Mouse (Mus musculus) urinary bladder, adult 2 months (tissue): ENCODE results near the gene Jam3. TPM values are rescaled to one million over a fixed set of nuclear protein-coding genes. Genes with fewer than 3 reads are reported as not detected.

ENCODE experiments used
- DNase-seq: peaks from one replicate; pipeline ENCODE4 v3.0.0; 2022; ENCODE audit warnings: low spot score
- polyA plus RNA-seq: library from polyadenylated mRNA; depleted of rRNA; stranded (reverse); fragments of >200 nt; gene quantifications from 2 replicates; pipeline ENCODE4 v1.2.3, GENCODE M21; 2012

Gene Jam3
- polyA plus RNA-seq, 1 experiment = 60.4 TPM

GRCm38 (mm10) chr9:27111756-27112155 lies 43.5 kb downstream of the Jam3 start:
- no peak for DNase-seq

- no peak for DNase-seq
These were observed 44.5 kb downstream of the Jam3 start for GRCm38 (mm10) chr9:27110681-27111080.

GRCm38 (mm10) chr9:27109533-27110514 lies 45.4 kb downstream of the Jam3 start:
- DNase-seq = no peak

DNA sequence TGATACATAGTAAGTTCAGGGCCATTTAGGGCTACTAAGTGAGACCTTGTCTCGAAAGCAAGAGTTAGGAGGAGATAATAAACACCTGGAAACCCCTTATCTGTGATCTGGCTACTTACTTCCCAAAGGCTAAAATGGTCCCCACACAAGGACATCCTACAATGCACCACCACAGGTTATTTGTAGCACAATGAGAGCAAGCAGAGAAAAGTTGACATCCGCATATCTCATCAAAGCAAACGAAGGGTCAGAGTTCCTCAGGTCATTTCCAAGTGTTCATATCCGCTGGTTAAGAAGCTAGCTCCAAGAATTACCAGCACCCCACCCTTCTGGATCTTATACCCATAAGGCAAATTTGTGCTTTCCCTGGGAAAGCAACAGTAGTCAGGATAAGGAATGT lies 46.8 kb downstream of the Jam3 start:
- DNase-seq = no peak

DNA sequence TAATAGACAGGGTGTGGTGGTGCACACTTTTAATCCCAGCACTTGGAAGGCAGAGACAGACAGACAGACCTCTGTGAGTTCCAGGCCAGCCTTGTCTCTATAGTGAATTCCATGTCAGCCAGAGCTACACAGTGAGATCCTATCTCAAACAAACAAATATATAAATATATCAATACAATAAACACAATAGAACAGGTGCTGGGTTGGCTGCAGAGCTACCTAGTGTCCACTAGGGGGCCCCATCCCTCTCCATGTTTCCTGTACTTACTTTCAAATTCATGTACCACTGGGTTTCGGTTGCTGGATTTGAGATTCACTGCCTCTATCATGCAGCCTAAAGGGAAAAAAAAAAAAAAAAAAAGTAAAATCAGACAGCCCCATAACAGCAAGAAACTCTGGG lies 49.1 kb downstream of the Jam3 start:
- no peak for DNase-seq

DNA sequence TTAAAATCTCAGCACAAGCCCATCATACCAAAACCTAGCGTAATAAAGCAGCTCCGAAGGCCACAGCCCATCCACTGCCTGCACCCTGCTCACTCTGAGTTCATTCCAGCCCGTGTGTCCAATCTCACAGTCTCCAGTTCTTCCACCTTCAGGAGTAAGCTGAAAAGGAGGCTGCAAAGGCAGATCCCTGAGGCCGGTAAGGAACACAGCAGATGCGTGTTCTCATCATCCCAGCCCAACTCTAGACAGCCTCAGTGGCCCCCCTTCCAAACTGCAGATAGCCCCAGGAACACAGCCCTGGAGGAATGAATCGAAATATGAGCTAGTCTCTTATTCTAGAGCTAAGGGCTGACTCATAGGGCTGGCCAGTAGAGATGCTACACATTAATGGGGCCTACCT lies 53.8 kb downstream of the Jam3 start:
- no peak for DNase-seq

- DNase-seq = no peak
These were observed 55.7 kb downstream of the Jam3 start for GRCm38 (mm10) chr9:27099474-27099873.

- no peak for DNase-seq
These were observed 56.7 kb downstream of the Jam3 start for GRCm38 (mm10) chr9:27098557-27098956.

- no peak for DNase-seq
These were observed 57.1 kb downstream of the Jam3 start for GRCm38 (mm10) chr9:27098092-27098491.

DNA sequence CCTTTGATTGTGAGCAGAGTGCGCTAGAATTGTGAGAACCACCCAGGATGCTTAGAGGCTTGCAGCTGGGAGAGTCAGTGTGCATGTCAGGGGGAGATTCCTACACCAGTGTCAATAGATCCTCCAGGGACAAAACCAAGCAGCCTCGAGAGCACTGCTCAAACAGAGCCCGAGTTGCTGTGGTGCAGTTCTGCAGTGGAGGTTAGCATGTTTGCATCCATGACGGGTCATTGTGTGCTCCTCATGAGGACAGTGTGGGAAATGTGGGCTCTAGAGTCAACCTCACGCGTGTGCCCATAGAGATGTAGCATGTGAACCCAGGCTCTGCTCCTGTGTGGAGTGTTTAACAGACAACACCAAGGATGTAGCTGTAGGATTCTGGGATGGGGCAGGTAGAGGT lies 62.3 kb downstream of the Jam3 start:
- no peak for DNase-seq

GRCm38 (mm10) chr9:27090801-27091775 lies 64.1 kb downstream of the Jam3 start:
- DNase-seq = no peak

GRCm38 (mm10) chr9:27090134-27090533 lies 65.1 kb downstream of the Jam3 start:
- no peak for DNase-seq

- DNase-seq = no peak
These were observed 67.8 kb downstream of the Jam3 start for GRCm38 (mm10) chr9:27087402-27087801.

GRCm38 (mm10) chr9:27086256-27086655 lies 69.0 kb downstream of the Jam3 start:
- no peak for DNase-seq

GRCm38 (mm10) chr9:27075812-27076211 lies 79.4 kb downstream of the Jam3 start:
- DNase-seq = no peak

- DNase-seq = no peak
These were observed 80.5 kb downstream of the Jam3 start for GRCm38 (mm10) chr9:27074677-27075076.

- no peak for DNase-seq
These were observed 84.3 kb downstream of the Jam3 start for GRCm38 (mm10) chr9:27070895-27071294.

- DNase-seq = no peak
These were observed 96.9 kb downstream of the Jam3 start for GRCm38 (mm10) chr9:27058341-27058740.

- DNase-seq = no peak
These were observed 105.7 kb downstream of the Jam3 start for GRCm38 (mm10) chr9:27049492-27049891.
